Mouse (Mus musculus) intestine, embryonic 16.5 days (tissue): Measurements from ENCODE around the gene Wnt4. TPM values are rescaled to one million over a fixed set of nuclear protein-coding genes. Genes with fewer than 3 reads are reported as not detected.

Experiments used
- ATAC-seq: fragments of 200-750 bp; cut with Nextera tagmentation; 2 replicates; pipeline ENCODE4 v1.8.0; 2017; ENCODE audit warnings: moderate TSS enrichment, moderate library complexity
- H3K27ac ChIP-seq: fragments of 300-500 bp; sonication (generic); 2 replicates; pipeline ENCODE4 v1.5.1; 2014; ENCODE audit warnings: mild to moderate bottlenecking, low read length
- H3K27me3 ChIP-seq: fragments of 300-500 bp; sonication (generic); replicated peaks from 2 replicates; pipeline ENCODE4 v1.6.1; 2014; ENCODE audit warnings: low read length, control low read depth, mixed read lengths; ENCODE audit not compliant: control insufficient read depth, insufficient read depth
- H3K36me3 ChIP-seq: fragments of 300-500 bp; sonication (generic); 2 replicates; pipeline ENCODE4 v1.6.1; 2014; ENCODE audit warnings: low read length, control low read depth; ENCODE audit not compliant: control insufficient read depth, insufficient read depth
- H3K4me1 ChIP-seq: fragments of 300-500 bp; sonication (generic); 2 replicates; pipeline ENCODE4 v1.6.1; 2014; ENCODE audit warnings: low read length, control low read depth, mixed read lengths; ENCODE audit not compliant: control insufficient read depth, insufficient read depth
- H3K4me2 ChIP-seq: fragments of 300-500 bp; sonication (generic); 2 replicates; pipeline ENCODE4 v1.6.1; 2014; ENCODE audit warnings: low read depth, low read length, control low read depth
- H3K4me3 ChIP-seq: fragments of 300-500 bp; sonication (generic); 2 replicates; pipeline ENCODE4 v1.5.1; 2014; ENCODE audit warnings: mild to moderate bottlenecking, low read length
- H3K9ac ChIP-seq: fragments of 300-500 bp; sonication (generic); 2 replicates; pipeline ENCODE4 v1.6.1; 2014; ENCODE audit warnings: low read depth, low read length
- H3K9me3 ChIP-seq: fragments of 300-500 bp; sonication (generic); 2 replicates; pipeline ENCODE4 v1.6.1; 2016; ENCODE audit warnings: low read length, control low read depth; ENCODE audit not compliant: control insufficient read depth
- WGBS: fragments of 180-500 bp; shearing (Covaris S2); extraction: QIAGEN DNeasy Blood & Tissue Kit; methylation state at CpG from one replicate; pipeline ENCODE4 v1.1.7; 2014; 5-methylcytosine and 5-hydroxymethylcytosine counted together
- polyA plus RNA-seq: library from polyadenylated mRNA; unstranded; fragments of >200 nt; fragmentation: Nextera tagmentation; extraction: Ambion mirVana; gene quantifications from 2 replicates; pipeline ENCODE4 v1.2.1, GENCODE M21; 2015

The Wnt4 gene
- 1.0 TPM in 2 replicates for polyA plus RNA-seq

DNA sequence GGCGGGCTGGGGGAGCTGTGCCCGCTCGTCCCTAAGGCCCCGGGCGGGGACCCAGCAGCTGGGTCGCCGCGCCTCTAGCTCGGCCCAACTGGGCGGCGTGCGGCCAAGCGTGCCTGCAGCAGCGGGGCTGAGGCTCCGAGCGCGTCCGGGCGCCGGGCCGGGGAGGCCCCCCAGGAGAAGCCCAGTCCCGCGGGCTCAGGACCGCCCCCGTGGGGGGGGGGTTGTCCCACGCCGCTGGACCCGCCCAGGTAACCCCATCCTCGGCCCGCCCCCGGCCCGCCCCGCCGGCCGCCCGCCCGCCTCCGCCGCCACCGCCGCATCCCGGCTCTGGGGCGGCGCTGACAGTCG, at the start of gene Wnt4:
Wnt4 (plus strand) TSS at position 324 of the 348 bp plus-strand sequence.
- H3K4me3 ChIP-seq: peak within 1 kb of the TSS; percentile 60
- peak within 1 kb of the TSS; percentile 66 for H3K9ac ChIP-seq
- peaks cover 47% of the 10 kb centered on the region for H3K27me3 ChIP-seq
- no peaks in the 10 kb centered on the region for H3K36me3 ChIP-seq
- H3K4me1 ChIP-seq: peaks cover 24% of the 10 kb centered on the region
- WGBS: 0% methylated on average over 24 of the region's 45 CpGs
- H3K4me2 ChIP-seq: peak within 1 kb of the TSS; percentile 98
- H3K9me3 ChIP-seq: no peaks in the 10 kb centered on the region
- peak within 1 kb of the TSS; percentile 30 for H3K27ac ChIP-seq
- peak; percentile 77 for ATAC-seq

DNA sequence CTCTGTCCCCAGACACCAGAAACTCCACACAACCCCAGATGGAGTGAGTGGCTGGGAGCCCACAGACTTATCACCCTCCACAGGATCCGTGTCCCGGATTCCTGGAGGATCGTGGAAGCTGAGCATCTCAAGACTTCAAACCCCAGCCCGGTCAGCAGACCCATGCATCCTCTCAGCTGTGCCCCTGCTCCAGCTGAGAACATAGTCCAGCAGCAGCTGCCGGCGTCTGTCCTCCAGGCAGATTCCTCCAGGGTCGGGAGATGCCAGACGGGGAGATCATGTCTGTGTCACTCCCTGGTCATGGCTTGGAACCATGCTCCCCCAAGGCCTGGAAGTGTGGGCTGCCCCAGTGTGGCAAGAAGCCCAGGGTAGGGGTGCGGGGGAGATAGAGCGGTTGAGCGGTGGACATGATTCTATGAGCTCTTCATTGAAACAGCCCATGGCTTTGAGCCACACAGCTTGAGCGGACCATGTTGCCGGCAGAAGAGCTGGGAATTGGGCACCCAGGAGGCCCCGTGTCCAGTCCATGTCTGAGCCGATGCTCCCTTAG, 48.6 kb upstream of the Wnt4 start:
- H3K9ac ChIP-seq: no peak overlapping the region

DNA sequence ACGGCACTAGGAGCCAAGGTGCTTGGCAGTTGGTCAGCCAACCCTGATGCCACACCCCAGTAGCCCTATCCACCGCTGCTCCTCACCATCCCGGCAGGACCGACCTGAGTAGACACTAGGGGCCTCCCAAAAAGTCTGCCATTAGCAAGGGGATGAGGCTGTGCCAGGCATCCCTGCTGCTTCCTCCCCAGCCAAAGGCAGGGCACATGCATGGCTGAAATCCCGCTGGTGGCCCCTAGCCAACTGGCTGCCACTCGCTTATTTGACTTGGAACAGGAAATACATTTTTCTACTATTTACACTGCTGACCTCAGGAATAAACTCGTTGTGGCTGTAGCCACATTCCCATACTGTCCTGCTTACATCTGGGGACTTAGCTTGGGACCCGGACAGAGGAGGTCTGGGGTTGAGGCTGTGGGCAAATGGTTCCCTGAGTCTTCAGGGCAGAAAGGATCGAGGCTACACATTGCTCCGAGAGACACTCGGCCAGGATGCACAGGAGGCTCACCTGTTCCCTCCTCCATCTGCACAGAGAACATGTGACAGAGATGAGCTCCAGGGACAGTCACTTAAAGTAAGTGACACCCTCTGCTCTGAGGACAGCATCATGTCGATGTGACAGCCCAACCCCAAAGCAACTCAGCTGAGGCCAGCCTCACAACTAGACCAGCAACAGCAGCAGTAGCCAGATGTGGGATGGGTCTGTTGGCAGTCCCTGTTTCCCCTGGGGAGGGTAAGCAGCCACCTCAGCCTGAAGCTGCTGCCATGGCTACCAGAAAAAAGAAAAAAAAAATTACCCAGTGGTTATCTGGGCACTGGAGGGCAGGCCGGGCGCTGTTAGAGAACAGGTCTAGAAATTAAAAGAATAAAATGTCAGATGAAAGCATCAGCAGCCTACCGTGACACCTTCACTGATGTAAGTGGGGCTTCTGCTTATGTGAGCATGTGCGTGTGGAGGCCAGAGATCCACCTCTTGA, 45.5 kb upstream of the Wnt4 start:
- Histone ChIP-seq H3K36me3 (no peaks in the 10 kb centered on the region), H3K9me3 (no peaks in the 10 kb centered on the region), H3K27me3 (no peaks in the 10 kb centered on the region), H3K4me1 (peaks cover 6% of the 10 kb centered on the region; the same call in 1 of the 2 replicates), H3K9ac (no peak overlapping the region), H3K27ac (no peak overlapping the region), H3K4me3 (no peak overlapping the region), H3K4me2 (no peak overlapping the region)
- peak; percentile 42; the same call in 1 of the 2 replicates for ATAC-seq
- 59% methylated on average over 16 of the region's 16 CpGs for WGBS

More for the DNA sequence above, 48.6 kb upstream of the Wnt4 start:
- 79% methylated on average over 15 of the region's 15 CpGs for WGBS
- Histone ChIP-seq H3K4me1 (peaks cover 6% of the 10 kb centered on the region; the same call in 1 of the 2 replicates), H3K9me3 (no peaks in the 10 kb centered on the region), H3K4me3 (no peak overlapping the region), H3K36me3 (no peaks in the 10 kb centered on the region), H3K27ac (no peak overlapping the region), H3K27me3 (no peaks in the 10 kb centered on the region), H3K4me2 (no peak overlapping the region)
- no peak for ATAC-seq

DNA sequence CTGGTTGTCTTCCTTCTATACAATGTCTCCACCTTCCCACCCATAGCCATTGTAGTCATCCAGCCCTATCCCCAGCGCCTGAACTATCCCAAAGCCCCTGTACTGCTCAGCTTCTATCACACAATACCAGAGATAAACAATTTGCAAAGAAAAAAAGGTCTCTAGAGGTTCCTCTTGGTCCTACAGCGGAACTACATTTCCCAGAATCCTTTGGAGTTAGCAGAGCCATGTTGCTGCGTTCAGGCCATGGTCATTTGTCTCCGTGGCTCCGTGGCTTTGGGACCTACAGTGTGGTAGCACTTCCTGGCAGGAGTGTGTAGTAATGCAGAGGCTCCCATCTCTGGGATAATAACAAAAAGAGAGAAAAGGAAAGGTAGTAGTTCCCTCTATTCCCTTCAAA, 43.7 kb upstream of the Wnt4 start:
- ATAC-seq: no peak
- no peaks in the 10 kb centered on the region for H3K27me3 ChIP-seq
- H3K9ac ChIP-seq: no peak overlapping the region
- 67% methylated on average over 5 of the region's 5 CpGs for WGBS
- H3K36me3 ChIP-seq: no peaks in the 10 kb centered on the region
- H3K4me1 ChIP-seq: peaks cover 6% of the 10 kb centered on the region; the same call in 1 of the 2 replicates
- no peaks in the 10 kb centered on the region for H3K9me3 ChIP-seq
- no peak overlapping the region for H3K4me2 ChIP-seq
- no peak overlapping the region for H3K27ac ChIP-seq
- H3K4me3 ChIP-seq: no peak overlapping the region

DNA sequence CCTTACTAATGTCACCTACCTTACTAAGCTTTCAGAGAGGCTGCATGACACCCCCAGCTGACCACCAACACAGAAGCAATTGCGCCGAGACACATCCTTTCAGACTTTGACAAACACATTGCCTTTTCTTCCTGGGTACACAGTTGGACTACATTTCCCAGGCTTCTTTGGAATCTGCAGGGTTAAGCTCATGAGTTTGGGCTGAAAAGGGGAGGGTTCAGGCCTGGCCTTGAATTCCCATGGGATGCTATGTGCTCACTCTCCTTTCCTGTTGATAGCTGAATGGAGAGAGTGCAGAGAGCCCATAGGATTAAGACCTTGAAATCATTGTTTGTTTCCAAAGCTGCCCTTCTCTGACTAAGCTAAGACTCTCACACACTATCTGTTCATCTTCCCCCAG, 42.8 kb upstream of the Wnt4 start:
- Histone ChIP-seq H3K27me3 (no peaks in the 10 kb centered on the region), H3K27ac (no peak overlapping the region), H3K9ac (no peak overlapping the region), H3K4me1 (peaks cover 6% of the 10 kb centered on the region; the same call in 1 of the 2 replicates), H3K9me3 (no peaks in the 10 kb centered on the region), H3K36me3 (no peaks in the 10 kb centered on the region), H3K4me2 (no peak overlapping the region), H3K4me3 (no peak overlapping the region)
- ATAC-seq: no peak
- 83% methylated on average over 2 of the region's 2 CpGs for WGBS

DNA sequence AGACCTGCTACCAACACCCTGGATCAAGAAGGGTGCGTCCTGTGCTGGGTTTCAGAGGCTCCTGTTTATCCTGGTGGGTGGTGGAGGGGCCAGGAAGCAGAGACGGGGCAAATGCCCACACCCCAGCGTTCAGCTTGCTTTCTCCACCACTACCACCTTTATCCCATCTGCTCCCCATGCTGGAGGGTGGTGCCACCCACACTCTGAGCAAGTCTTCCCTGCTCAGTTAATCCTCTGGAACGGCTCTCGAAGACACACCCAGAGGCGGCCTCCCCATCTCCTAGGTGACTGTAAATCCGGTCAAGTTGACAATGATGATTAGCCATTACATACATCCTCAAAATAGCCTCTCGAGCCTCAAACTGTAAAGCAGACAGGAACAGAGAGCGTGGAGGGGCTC, 41.9 kb upstream of the Wnt4 start:
- H3K9ac ChIP-seq: no peak overlapping the region
- no peak for ATAC-seq
- H3K36me3 ChIP-seq: no peaks in the 10 kb centered on the region
- H3K9me3 ChIP-seq: 0 out of 2 replicates have a peak, but pooled peaks cover 6% of the 10 kb centered on the region
- H3K27me3 ChIP-seq: no peaks in the 10 kb centered on the region
- 62% methylated on average over 9 of the region's 9 CpGs for WGBS
- H3K27ac ChIP-seq: no peak overlapping the region
- no peak overlapping the region for H3K4me3 ChIP-seq
- H3K4me1 ChIP-seq: peaks cover 6% of the 10 kb centered on the region; the same call in 1 of the 2 replicates
- no peak overlapping the region for H3K4me2 ChIP-seq

DNA sequence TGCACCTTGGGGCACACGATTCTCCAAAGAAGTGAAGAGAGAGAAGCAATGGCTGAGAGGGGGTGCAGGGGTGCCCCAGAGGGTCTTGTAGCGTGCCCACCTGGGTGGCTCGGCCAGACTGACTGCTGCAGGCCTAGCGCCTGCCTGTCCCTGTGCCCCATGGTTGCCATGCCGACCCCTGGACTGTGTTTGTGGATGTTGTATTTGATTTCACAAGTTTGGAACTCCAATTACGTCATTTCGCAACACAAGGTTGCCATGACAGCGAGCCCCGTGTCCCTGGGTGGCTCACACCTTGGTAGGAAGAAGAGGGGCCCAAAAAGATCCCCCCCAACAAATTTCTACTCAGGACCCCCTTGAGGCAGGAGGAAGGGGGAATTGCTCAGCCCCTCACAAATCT, 32.4 kb upstream of the Wnt4 start:
- H3K4me3 ChIP-seq: no peak overlapping the region
- H3K9ac ChIP-seq: no peak overlapping the region
- ATAC-seq: no peak
- H3K27me3 ChIP-seq: no peaks in the 10 kb centered on the region
- H3K4me1 ChIP-seq: no peaks in the 10 kb centered on the region
- H3K4me2 ChIP-seq: no peak overlapping the region
- 0 out of 2 replicates have a peak, but pooled peaks cover 4% of the 10 kb centered on the region for H3K9me3 ChIP-seq
- H3K36me3 ChIP-seq: no peaks in the 10 kb centered on the region
- 69% methylated on average over 9 of the region's 9 CpGs for WGBS
- no peak overlapping the region for H3K27ac ChIP-seq

DNA sequence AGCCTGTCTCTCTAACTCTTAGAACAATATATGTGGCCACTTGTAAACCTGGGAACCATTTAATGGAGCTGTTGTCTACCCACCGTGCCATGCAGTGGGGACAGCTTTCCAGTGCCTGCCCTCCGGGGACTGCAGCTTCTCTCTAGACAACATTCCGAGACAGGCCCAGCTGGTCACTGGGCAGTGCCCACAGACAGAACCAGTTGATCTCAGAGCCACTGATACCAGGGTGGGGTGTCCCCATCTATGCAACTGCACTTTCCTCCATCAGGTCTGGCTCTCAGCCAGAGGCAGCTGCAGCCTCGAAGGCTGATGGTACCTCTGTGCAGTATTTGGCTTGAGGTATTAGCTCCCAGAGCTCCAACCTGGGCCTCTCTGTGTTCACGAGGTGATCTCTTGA, 27.0 kb upstream of the Wnt4 start:
- no peak overlapping the region for H3K4me2 ChIP-seq

DNA sequence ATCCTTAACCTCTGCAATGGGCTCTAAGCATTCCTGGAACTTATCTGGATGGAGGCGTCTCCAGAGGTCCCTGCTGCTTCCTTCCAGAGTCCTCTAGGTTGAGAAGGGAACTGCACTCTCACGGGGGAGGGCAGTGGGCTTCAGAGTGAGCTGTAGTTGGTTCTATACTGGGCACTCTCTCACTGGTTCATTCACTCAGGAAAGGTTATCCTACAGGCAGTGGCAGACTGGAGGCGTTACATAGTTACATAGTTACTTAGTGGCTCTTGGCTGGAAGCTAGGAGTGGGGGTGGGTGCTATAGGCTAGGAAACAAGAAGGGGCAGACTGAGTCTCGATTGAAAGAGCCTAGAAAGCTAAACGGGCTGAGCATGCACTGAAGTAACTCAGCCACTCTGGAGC, 26.4 kb upstream of the Wnt4 start:
- no peaks in the 10 kb centered on the region for H3K27me3 ChIP-seq
- H3K4me3 ChIP-seq: no peak overlapping the region
- ATAC-seq: 0 out of 2 replicates have a peak, but pooled peaks have one; percentile 5
- no peaks in the 10 kb centered on the region for H3K36me3 ChIP-seq
- no peak overlapping the region for H3K27ac ChIP-seq
- peaks cover 6% of the 10 kb centered on the region; the same call in 1 of the 2 replicates for H3K4me1 ChIP-seq
- 37% methylated on average over 5 of the region's 5 CpGs for WGBS
- H3K9me3 ChIP-seq: no peaks in the 10 kb centered on the region
- H3K9ac ChIP-seq: no peak overlapping the region
- no peak overlapping the region for H3K4me2 ChIP-seq

More for the DNA sequence above, 27.0 kb upstream of the Wnt4 start:
- H3K27me3 ChIP-seq: no peaks in the 10 kb centered on the region
- 50% methylated on average over 5 of the region's 5 CpGs for WGBS
- no peak overlapping the region for H3K9ac ChIP-seq
- H3K27ac ChIP-seq: no peak overlapping the region
- ATAC-seq: no peak
- H3K9me3 ChIP-seq: no peaks in the 10 kb centered on the region
- H3K4me1 ChIP-seq: peaks cover 6% of the 10 kb centered on the region; the same call in 1 of the 2 replicates
- H3K36me3 ChIP-seq: no peaks in the 10 kb centered on the region
- no peak overlapping the region for H3K4me3 ChIP-seq
